Mouse (Mus musculus): ENCODE measurements around the gene Ccl26.

Gene Ccl26

DNA sequence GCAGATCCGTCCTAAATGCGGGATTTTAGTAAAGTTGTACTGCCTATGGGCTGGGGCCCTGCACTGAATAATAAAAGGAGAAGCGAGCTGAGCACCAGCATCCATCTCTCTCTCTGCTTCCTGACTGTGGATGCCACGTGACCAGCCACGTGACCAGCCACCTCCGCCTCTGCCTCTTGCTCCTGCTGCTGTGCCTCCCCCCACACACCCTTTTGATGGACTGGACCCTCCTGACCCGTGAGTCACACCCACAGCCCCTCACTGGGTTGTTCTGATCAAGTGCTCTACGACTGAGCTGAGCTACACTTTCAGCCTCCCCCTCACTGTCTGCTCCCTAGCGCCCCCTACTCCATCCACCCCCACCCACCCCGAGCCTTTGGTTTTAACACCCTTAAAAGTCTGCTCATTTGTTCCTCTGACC is 25.6 kb downstream of the Ccl26 start:
- DNase-seq (ENCODE audit: low read depth), result no peak

DNA sequence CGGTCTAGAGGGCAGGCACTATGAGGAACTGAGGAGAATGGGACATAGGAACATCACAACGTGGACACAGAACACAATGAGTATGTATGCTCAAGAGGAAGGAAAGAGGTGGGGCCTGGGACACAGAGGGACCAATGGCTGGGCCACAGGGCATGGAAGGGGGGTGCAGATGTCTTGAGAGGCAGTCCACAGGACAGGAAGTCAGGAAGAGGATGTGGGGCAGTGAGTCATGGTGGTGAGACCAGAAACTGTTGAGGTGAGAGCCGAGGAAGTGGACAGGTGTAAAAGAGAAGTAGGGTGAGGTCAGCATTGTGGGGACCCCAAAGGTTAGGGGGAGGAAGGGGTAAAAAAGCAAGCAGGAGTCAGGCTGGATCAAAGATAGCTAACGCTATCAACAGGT is 26.0 kb downstream of the Ccl26 start:
- no peak for DNase-seq (ENCODE audit: low read depth)

DNA sequence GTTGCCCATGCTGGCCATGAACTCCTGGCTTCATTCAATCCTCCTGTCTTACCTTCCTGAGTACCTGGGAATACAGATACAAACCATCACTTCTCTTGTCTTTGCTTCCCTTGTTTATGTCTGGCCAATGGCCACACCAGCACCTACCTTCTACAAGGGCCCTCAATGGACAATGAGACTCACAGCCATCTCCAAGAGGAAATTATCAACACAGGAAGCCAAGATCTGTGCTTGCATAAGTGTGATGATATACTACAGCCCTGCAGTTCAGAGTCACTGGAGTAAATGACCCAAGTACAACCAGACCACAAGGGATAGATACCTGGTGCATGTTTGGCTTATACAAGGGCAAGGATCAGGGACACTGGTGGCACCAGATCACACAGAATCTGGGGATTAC is 27.5 kb downstream of the Ccl26 start:
- no peak for DNase-seq (ENCODE audit: low read depth)

DNA sequence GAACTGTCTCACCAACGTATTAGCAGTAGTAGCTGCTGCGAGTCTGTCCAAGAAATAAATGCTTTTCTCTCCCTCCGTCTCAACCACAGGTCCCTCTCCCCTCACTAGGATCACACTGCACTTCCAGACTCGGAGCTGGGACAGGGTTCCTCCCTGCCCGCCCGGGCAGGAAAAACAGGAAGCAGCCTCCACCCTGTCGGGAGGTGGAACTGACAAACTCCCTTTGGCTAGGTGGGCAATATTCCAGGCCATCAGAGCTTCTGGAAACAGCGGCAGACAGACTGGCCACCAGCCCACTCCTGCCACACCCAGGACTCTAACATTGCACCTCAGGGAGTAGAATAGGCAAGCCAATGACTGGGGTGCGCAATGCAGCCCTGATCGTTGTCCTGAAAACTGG is 29.9 kb downstream of the Ccl26 start:
- peak; percentile 78 for DNase-seq (ENCODE audit: low read depth)

DNA sequence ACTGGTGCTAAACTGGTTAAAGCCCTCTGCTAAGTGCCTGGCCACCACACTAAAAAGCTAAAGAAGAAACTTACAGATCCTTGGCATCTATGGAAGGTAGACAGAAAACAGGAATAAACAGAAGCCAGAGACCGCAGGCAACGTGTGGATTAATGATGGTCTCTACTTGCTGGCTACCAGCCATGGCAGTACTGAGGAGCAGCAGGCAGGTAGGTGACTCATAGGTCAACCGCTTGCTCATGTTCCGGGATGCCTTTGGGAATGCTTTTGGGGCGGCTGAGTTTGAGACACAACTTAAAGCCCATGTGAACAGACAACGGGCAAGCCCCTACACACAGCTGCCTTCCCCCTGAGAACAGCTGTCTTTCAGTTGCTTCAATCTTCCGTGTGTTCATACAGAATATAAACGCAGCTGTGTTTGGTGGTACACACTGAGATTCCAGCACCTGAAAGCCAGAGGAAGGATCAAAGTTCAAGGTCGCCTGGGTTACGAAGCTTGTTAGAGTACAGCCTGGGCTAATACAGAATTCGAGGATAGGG is 32.0 kb downstream of the Ccl26 start:
- DNase-seq (ENCODE audit: low read depth), result no peak

DNA sequence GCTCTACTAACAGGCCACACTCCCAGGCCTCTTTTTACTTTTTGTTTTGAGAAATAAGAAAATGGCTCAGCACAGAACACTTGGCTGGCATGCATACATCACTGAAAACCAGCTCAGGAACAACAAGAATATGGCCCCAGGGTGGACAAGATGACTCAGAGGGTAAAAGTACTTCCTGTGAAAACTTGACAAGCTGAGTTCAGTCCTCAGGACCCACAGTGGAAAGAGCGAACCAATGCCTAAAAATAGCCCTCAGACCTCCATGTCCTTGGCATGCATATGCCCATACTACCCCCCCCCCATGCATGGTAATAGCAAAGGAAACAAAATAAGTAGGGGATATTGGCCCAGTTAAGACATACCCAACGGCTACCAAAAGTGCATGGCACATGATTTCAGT is 33.4 kb downstream of the Ccl26 start:
- DNase-seq (ENCODE audit: low read depth), result no peak

DNA sequence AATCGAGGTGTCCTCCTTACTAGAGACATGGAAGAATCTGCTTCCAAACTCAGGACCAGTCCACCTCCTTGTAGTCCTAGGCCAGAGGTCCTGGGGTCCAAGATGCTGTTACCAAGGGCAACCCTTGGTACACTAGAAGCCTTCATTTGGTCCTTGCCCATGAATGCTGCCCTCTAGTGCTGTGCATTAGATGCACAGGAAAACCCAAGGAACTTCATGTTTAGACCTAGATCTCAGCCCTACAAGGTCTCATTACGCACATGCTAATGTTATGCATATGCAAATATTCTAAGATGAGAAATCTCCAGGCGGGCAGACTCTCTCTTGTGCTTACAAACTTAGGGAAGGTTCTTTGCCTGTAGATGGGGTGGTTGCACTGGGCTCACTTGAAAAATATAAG is 34.1 kb downstream of the Ccl26 start:
- no peak for DNase-seq (ENCODE audit: low read depth)

DNA sequence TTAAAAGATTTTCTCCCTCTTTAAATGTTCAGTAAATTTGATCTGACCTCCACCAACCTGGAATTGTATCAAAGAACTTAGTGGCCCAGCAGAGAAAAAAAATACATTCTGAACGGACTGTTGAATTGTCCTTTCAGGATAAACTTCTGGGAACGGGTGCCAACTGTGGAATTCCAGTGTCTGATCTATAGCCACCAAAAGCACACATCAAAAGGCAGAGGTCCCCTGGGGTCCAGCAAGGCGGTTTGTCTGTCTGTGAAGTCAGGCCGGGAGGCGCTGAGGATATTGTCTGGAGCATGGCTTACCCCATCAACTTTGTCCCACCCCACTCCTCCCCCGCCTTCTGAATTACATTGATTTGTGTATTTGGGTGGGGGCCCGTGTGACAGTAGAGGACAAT is 35.4 kb downstream of the Ccl26 start:
- DNase-seq (ENCODE audit: low read depth), result no peak

DNA sequence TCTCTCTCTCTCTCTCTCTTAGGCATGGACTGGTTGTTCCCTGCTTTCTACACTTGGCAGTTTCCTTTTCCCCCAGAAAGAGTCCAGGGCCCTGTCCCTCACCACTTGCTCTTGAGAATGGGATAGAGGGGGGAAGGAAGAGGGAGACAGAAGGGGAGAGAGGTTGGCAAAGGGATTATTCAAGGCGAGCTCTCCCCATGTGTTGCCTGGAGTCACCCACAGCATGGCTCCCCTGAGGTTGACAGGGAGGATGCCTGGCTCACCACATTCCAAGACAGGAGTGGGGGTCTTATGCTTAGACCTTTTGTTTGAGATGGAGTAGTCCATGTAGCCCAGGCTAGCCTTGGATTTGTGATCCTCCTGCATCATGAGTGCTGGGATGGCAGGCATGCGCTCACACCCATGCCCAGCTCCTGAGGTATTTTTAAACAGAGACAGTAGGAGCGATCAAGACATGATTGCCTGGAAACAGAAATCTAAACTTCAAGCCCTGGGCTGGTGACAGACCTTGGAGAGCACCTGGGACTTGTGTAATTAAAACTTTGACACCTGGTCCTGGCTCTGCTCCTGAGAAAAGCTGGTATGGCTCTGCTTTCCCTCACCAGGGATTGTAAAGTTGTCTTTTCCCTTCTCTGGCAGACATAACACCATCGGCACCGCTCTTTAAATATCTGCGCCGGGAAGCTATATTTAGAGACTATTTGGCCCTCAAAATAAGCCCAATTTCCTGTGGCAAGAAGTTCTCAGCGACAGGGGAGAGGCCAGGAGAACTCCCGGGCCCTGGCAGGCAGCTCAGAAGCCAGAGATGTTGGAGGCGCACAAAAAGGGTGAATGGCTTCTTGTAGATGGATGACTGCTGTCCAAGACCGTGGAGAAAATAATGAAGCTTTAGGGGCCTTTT is 38.5 kb downstream of the Ccl26 start:
- peak; percentile 62 for DNase-seq (ENCODE audit: low read depth)

DNA sequence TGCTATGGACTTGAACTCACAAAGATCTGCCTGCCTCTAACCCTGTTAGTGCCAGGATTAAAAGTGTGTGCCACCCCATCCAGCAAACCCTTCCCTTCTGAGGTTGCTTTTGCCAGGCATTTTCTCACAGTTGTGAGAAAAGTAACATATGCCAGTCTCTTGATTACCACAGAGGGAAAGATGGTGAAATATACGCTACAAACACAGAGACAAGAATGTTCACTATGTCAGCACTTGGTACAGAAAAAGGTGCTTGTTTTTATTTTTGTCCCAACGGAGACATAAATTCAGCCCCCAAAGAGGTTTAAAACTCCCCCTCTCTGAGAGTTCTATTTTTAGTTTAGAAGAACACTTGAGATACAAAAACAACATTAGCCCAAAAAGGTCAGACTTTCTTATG is 39.3 kb downstream of the Ccl26 start:
- peak; percentile 40 for DNase-seq (ENCODE audit: low read depth)

DNA sequence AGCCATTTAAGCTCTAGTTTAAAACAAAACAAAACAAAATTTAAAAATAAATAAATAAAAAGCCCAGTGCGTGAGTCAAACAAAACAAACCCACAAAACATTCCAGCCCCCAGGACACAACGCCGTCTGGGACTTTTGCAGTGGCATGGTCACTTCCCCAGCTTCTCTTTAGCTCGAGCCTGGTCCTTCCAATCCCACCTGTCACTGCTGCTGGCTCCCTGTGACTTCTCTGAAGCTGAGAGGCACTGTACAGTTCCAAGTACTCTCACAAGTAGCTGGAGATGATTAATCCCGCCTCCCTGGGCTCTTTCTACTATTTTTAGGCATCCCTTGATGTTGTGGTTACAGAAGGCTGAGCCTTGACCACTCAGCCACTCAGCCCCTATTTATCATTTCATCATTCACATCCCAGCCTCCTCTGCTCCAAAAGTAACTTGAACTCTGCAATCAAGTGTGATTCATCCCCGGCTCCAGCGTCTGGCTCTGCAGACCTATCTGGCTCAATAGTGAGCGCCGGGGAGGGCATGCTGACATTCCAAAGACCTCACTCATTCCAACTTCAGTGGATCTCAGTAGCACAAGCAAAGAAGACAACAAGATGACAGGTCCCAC is 41.2 kb downstream of the Ccl26 start:
- peak; percentile 100 for DNase-seq (ENCODE audit: low read depth)

DNA sequence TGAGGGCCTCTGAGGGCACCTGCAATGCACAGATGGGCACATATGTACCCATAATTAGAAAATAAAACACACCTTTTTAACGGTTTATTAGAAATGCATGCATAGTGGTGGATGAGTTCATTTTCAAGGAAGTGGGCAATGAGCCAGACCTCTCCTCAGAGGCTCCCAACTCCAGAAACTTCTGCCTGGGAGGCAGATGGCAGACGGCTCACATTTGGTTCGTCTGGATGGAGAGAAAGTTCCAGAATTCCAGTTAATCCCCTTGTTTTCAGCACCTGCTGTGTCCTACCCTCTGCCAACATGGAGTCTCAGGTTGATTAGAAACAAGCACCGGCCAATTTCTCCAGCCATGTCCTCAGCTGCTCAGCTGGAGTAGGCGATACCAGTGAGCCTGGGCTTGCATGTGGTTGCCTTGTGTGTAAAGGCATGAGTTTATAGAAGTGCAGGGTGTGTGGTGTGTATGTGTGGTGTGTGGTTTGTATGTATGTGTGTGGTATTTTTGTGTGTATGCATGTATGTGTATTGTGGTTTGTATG is 46.0 kb downstream of the Ccl26 start:
- no peak for DNase-seq (ENCODE audit: low read depth)

DNA sequence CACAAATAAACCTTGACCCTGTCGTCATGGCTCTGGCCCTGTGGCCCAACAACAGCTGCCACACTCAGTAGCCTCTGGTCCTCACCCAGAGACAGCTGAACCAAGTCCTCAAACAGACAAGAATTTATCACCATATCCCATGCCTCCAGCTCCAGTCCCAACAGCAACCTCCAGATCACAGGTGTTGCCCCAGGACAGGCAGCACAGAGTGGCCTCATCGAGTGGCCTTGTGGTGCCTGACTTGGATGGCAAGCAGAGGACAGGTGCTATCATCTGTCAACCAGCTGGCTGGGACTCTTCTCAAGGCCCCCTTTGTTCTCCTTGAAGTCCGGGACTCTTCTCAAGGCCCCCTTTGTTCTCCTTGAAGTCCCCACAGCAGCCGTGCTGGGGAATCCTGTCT is 50.2 kb downstream of the Ccl26 start:
- no peak for DNase-seq (ENCODE audit: low read depth)

DNA sequence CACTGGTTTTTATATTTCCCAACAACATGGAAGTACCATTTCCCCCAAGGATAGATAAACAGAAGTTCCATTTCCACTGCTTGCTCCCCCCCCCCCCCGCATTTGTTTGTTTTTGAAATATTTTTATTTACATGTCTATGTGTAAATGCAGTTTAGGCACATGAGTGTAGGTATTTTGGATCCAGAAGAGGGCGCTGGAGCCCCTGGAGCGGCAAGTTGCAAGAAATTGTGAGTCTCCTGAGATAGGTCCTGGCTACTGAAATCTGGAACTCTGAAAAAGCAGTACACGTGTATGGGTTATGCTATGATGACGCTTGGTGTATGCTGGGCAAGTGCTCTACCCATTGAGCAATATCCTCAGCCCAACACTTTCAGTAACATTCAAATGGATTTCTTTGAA is 52.3 kb downstream of the Ccl26 start:
- DNase-seq (ENCODE audit: low read depth), result no peak
